Mouse (Mus musculus) brain, embryonic 14.5 days (tissue): ENCODE measurements at regions not wholly inside any gene's neighbourhood (a gene's known extent, or its start where the extent isn't known, plus 50 kb on each side); places are given as distances from the start of the nearest gene placed in this dataset.

Experiments used
- CTCF ChIP-seq: fragments of 200-500 bp; IDR thresholded peaks from 2 replicates; pipeline ENCODE4 v1.5.1; 2012; ENCODE audit warnings: inconsistent platforms, mild to moderate bottlenecking, moderate library complexity, borderline replicate concordance; ENCODE audit not compliant: insufficient read depth, insufficient read length; ENCODE audit errors: extremely low read depth
- POLR2A ChIP-seq: fragments of 200-500 bp; IDR thresholded peaks from 2 replicates; pipeline ENCODE4 v1.6.1; 2012; ENCODE audit warnings: mild to moderate bottlenecking, inconsistent platforms, borderline replicate concordance; ENCODE audit not compliant: poor library complexity, insufficient read depth, insufficient read length, severe bottlenecking; ENCODE audit errors: extremely low read depth

GRCm38 (mm10) chr19:6660157-6660556, 117.3 kb upstream of the Slc22a12 start:
- TF ChIP-seq CTCF (no peak), POLR2A (no peak)
